Mouse (Mus musculus) lung, adult 2 months (tissue): ENCODE measurements around the gene Fads2.

Experiments used
- CTCF ChIP-seq: fragments of 200-500 bp; IDR thresholded peaks from 2 replicates; pipeline ENCODE4 v1.5.1; 2011; ENCODE audit warnings: mild to moderate bottlenecking, low read length, control low read depth; ENCODE audit not compliant: insufficient read depth
- POLR2A ChIP-seq: fragments of 200-500 bp; IDR thresholded peaks from 2 replicates; pipeline ENCODE4 v1.6.1; 2011; ENCODE audit warnings: low read depth, mild to moderate bottlenecking, control low read depth, low read length, borderline replicate concordance; ENCODE audit errors: extremely low read depth

- TF ChIP-seq CTCF (no peak), POLR2A (no peak)
Observed at GRCm38 (mm10) chr19:10046346-10046745, 55.2 kb downstream of the Fads2 start.
